Comparison of ENCODE assay signal across 24 mouse cellular contexts in genomic region chr10:70429341-70429740, GRCm38 (mm10). TPM values are rescaled to one million over a fixed set of nuclear protein-coding genes. Genes with fewer than 3 reads are reported as not detected.
A peak's percentile ranks its signal among the peaks of the same experiment; 100 is the strongest.
DNase-seq lines count a peak whose midpoint lies in the region; ATAC-seq and TF ChIP-seq lines count a peak whose summit lies in the region.
"Had no signal": no experiment of that assay in that cellular context is flagged by ENCODE, and none has a peak within 500 bp of the region (broad histone marks: within the 10 kb centered on the region; RNA-seq: fewer than 3 reads in every experiment).

No protein-coding gene starts in this region.

- ATAC-seq in megakaryocyte, adult 5-6 weeks (ENCODE audit: poor library complexity, severe bottlenecking), result no peak
- ATAC-seq: forebrain, embryonic 13.5 days; forebrain, embryonic 15.5 days; forebrain, postnatal 0 days had no signal

- H3K36me3 ChIP-seq in ES-E14 (ENCODE audit: control insufficient read depth, insufficient read depth, low read length, poor library complexity, severe bottlenecking), result no peaks in the 10 kb centered on the region
- H3K36me3 ChIP-seq: embryonic facial prominence, embryonic 10.5 days; embryonic facial prominence, embryonic 12.5 days; forebrain, embryonic 15.5 days had no signal

- no peaks in the 10 kb centered on the region for H3K9me3 ChIP-seq in ES-E14 (ENCODE audit: control insufficient read depth, insufficient read depth, low read depth, low read length)
- H3K9me3 ChIP-seq: embryonic facial prominence, embryonic 10.5 days; embryonic facial prominence, embryonic 12.5 days; forebrain, embryonic 15.5 days had no signal

- H3K27ac ChIP-seq in layer of hippocampus, adult 2 months, result peak overlapping the region; percentile 89
- H3K27ac ChIP-seq in ES-E14 (ENCODE audit: insufficient read depth, low read depth, low read length, poor library complexity, severe bottlenecking), result no peak overlapping the region
- H3K27ac ChIP-seq: embryonic facial prominence, embryonic 10.5 days; forebrain, embryonic 13.5 days had no signal

- no peak for DNase-seq in layer of hippocampus, adult 2 months (ENCODE audit: low spot score in 2 of 2)
- DNase-seq in layer of hippocampus, postnatal 10 days (ENCODE audit: low spot score in 2 of 2), result no peak
- peak; percentile 52 for DNase-seq in ES-CJ7 (ENCODE audit: low read depth, low spot score)
- DNase-seq in ES-E14 (ENCODE audit: low read depth, low spot score), result no peak
- DNase-seq in ZHBTc4 (ENCODE audit: low read depth, low spot score), result peak; percentile 50
- DNase-seq in embryo, embryonic 9.5 days (ENCODE audit: extremely low spot score), result no peak
- DNase-seq: adrenal gland, adult 2 months; adrenal gland, postnatal 10 days; adrenal gland, postnatal 25 days; cerebellum, adult 11 months; cerebellum, adult 18-20 months; cerebellum, adult 8-10 months; cerebellum, adult 9-11 months; cerebellum, postnatal 14 days; cerebellum, postnatal 36 days; embryo, embryonic 11 days; forebrain, postnatal 0 days had no signal

- no peak overlapping the region for H3K9ac ChIP-seq in ES-E14 (ENCODE audit: insufficient read depth, low read depth, low read length, poor library complexity, severe bottlenecking)
- H3K9ac ChIP-seq: embryonic facial prominence, embryonic 12.5 days; forebrain, embryonic 13.5 days; forebrain, embryonic 15.5 days; forebrain, postnatal 0 days had no signal

- H3K4me1 ChIP-seq in ES-E14 (ENCODE audit: control insufficient read depth in 2 of 2, insufficient read depth in 2 of 2, low read length in 2 of 2, poor library complexity in 1 of 2), result peaks cover 2 to 3% of the 10 kb centered on the region in 2 experiments; a peak in 1 of 4 replicates
- H3K4me1 ChIP-seq: embryonic facial prominence, embryonic 10.5 days; forebrain, embryonic 13.5 days had no signal

- no peak for TF ChIP-seq CTCF in layer of hippocampus, adult 2 months (conservative IDR thresholded peaks at IDR 0.05)

- in situ Hi-C loops in ES-E14 (cut with MboI; ENCODE audit: low sequenced_read_pairs in 2 of 2, unreplicated experiment in 2 of 2), result no loop called here

- no peak overlapping the region for H3K4me3 ChIP-seq in layer of hippocampus, adult 2 months
- no peak overlapping the region for H3K4me3 ChIP-seq in ES-E14 (ENCODE audit: insufficient read depth in 1 of 2, low read depth in 1 of 2, low read length in 2 of 2, poor library complexity in 1 of 2, severe bottlenecking in 1 of 2)
- H3K4me3 ChIP-seq: embryonic facial prominence, embryonic 10.5 days; embryonic facial prominence, embryonic 12.5 days; forebrain, embryonic 13.5 days; forebrain, embryonic 15.5 days had no signal

TF ChIP-seq in ES-E14, 5 proteins besides CTCF, POLR2A, EP300 and RAD21:
- TF ChIP-seq CHD2 (IDR thresholded peaks at IDR 0.05; ENCODE audit: low read depth, low read length) (no peak), HCFC1 (IDR thresholded peaks at IDR 0.05; ENCODE audit: borderline replicate concordance, insufficient read depth, low read length) (no peak), ZNF384 (IDR thresholded peaks at IDR 0.05; ENCODE audit: low read depth, low read length) (peak; percentile 78; the same call in 1 of the 2 replicates), ZC3H11A (IDR thresholded peaks at IDR 0.05; ENCODE audit: borderline replicate concordance, low read depth, low read length) (no peak), MAFK (IDR thresholded peaks at IDR 0.05; ENCODE audit: insufficient read depth, low read depth, low read length) (no peak)

RNA-seq across cellular contexts. Expression of gene Fam13c, which starts 10.9 kb away (rescaled TPM):
- 10 to 100 TPM; 83.7 to 85.8 TPM for total RNA-seq in layer of hippocampus, adult 2 months (2021)
- 10 to 100 TPM; 60.0 to 61.9 TPM for total RNA-seq in layer of hippocampus, postnatal 10 days (2021)
- total RNA-seq in ES-E14 (2012; rRNA removed), result 4.0 and 4.4 TPM in 2 replicates
- 0.22 TPM in 1 of 2 replicates, not detected in the other for total RNA-seq in megakaryocyte, adult 5-6 weeks (2015)
- not detected in 2 replicates for total RNA-seq in megakaryocyte, adult 5-6 weeks (2017)
- total RNA-seq: common myeloid progenitor, adult 5-6 weeks; MEL had no signal

Comparison
In these comparisons a context has a peak if more than half of its experiments do, and no peak if none do; other contexts are left out.
1. DNase-seq: peak in ES-CJ7 (single experiment) and ZHBTc4 (single experiment); none in layer of hippocampus, adult 2 months (0 of 2), layer of hippocampus, postnatal 10 days (0 of 2), ES-E14 (single experiment) and embryo, embryonic 9.5 days (single experiment).
2. RNA of gene Fam13c, which starts 10.9 kb away (total RNA-seq): 83.7 to 85.8 TPM in layer of hippocampus, adult 2 months and 60.0 to 61.9 TPM in layer of hippocampus, postnatal 10 days; 4.0 to 4.4 TPM in ES-E14 and 0.22 TPM in megakaryocyte, adult 5-6 weeks; every median in the first group is over 10 times any median in the second.